Mouse (Mus musculus): ENCODE measurements around the gene Map3k13. TPM values are rescaled to one million over a fixed set of nuclear protein-coding genes. Genes with fewer than 3 reads are reported as not detected.

Gene Map3k13
- total and polyA plus RNA-seq, 3 experiments = 0.23 to 0.82 TPM; not detected in 1

- no peak overlapping the region for H3K27ac ChIP-seq (ENCODE audit: control insufficient read depth, low read depth, low read length)
- no peaks in the 10 kb centered on the region for H3K9me3 ChIP-seq (replicated peaks; ENCODE audit: insufficient read depth, low read length)
- H3K4me3 ChIP-seq (ENCODE audit: control insufficient read depth in 1 of 2, insufficient read depth in 1 of 2, low read depth in 2 of 2, low read length in 2 of 2) = no peak overlapping the region
- H3K9ac ChIP-seq (ENCODE audit: control insufficient read depth, low read depth, low read length, poor library complexity, severe bottlenecking) = no peak overlapping the region
- H3K4me1 ChIP-seq (ENCODE audit: control insufficient read depth in 1 of 2, insufficient read depth in 2 of 2, low read length in 2 of 2) = no peaks in the 10 kb centered on the region
- no peak for DNase-seq (ENCODE audit: low read depth, low spot score)
- no peaks in the 10 kb centered on the region; a peak in 1 of 4 replicates for H3K27me3 ChIP-seq (ENCODE audit: control insufficient read depth in 1 of 2, insufficient read depth in 2 of 2, low read length in 2 of 2)
- no peaks in the 10 kb centered on the region for H3K36me3 ChIP-seq (ENCODE audit: control insufficient read depth in 1 of 2, insufficient read depth in 2 of 2, low read length in 2 of 2)
- no peak for TF ChIP-seq MYC (IDR thresholded peaks at IDR 0.05; ENCODE audit: low read depth, low read length)
- TF ChIP-seq EP300 (IDR thresholded peaks at IDR 0.05; ENCODE audit: low read depth in 1 of 2, low read length in 2 of 2) = no peak
- TF ChIP-seq TCF12 (IDR thresholded peaks at IDR 0.05; ENCODE audit: low read depth, low read length) = no peak
- TF ChIP-seq KAT2A (conservative IDR thresholded peaks at IDR 0.05; ENCODE audit: low read depth, low read length) = no peak
- no peak for TF ChIP-seq CHD1 (IDR thresholded peaks at IDR 0.05; ENCODE audit: low read depth, low read length)
- TF ChIP-seq HCFC1 (IDR thresholded peaks at IDR 0.05; ENCODE audit: low read depth, low read length) = no peak
- no peak for TF ChIP-seq USF1 (IDR thresholded peaks at IDR 0.05; ENCODE audit: low read depth, low read length)
- TF ChIP-seq TAL1 (IDR thresholded peaks at IDR 0.05; ENCODE audit: low read length) = no peak
- no peak for TF ChIP-seq USF2 (IDR thresholded peaks at IDR 0.05; ENCODE audit: borderline replicate concordance in 1 of 2, insufficient read depth in 1 of 2, low read depth in 1 of 2, low read length in 2 of 2)
- no peak for TF ChIP-seq TBP (IDR thresholded peaks at IDR 0.05; ENCODE audit: low read depth, low read length)
- TF ChIP-seq ETS1 (IDR thresholded peaks at IDR 0.05; ENCODE audit: low read depth, low read length) = no peak
- H3K79me2 ChIP-seq (ENCODE audit: control insufficient read depth, insufficient read depth, low read length, poor library complexity) = no peaks in the 10 kb centered on the region
Measured at GRCm38 (mm10) chr16:21881181-21881580, 87.0 kb downstream of the Map3k13 start.

GRCm38 (mm10) chr16:21881582-21882259, 87.6 kb downstream of the Map3k13 start:
- Histone ChIP-seq H3K4me3 (ENCODE audit: control insufficient read depth in 1 of 2, insufficient read depth in 1 of 2, low read depth in 2 of 2, low read length in 2 of 2) (no peak overlapping the region), H3K9me3 (replicated peaks; ENCODE audit: insufficient read depth, low read length) (no peaks in the 10 kb centered on the region), H3K36me3 (ENCODE audit: control insufficient read depth in 1 of 2, insufficient read depth in 2 of 2, low read length in 2 of 2) (no peaks in the 10 kb centered on the region), H3K27ac (ENCODE audit: control insufficient read depth, low read depth, low read length) (no peak overlapping the region), H3K79me2 (ENCODE audit: control insufficient read depth, insufficient read depth, low read length, poor library complexity) (no peaks in the 10 kb centered on the region), H3K9ac (ENCODE audit: control insufficient read depth, low read depth, low read length, poor library complexity, severe bottlenecking) (no peak overlapping the region), H3K27me3 (ENCODE audit: control insufficient read depth in 1 of 2, insufficient read depth in 2 of 2, low read length in 2 of 2) (no peaks in the 10 kb centered on the region; a peak in 1 of 4 replicates), H3K4me1 (ENCODE audit: control insufficient read depth in 1 of 2, insufficient read depth in 2 of 2, low read length in 2 of 2) (no peaks in the 10 kb centered on the region)
- no peak for TF ChIP-seq RCOR1 (IDR thresholded peaks at IDR 0.05; ENCODE audit: low read depth, low read length)
- no peak for TF ChIP-seq ETS1 (IDR thresholded peaks at IDR 0.05; ENCODE audit: low read depth, low read length)
- no peak for TF ChIP-seq HCFC1 (IDR thresholded peaks at IDR 0.05; ENCODE audit: low read depth, low read length)
- no peak for TF ChIP-seq SIN3A (IDR thresholded peaks at IDR 0.05; ENCODE audit: low read length)
- TF ChIP-seq SMC3 (IDR thresholded peaks at IDR 0.05; ENCODE audit: low read depth, low read length) = no peak
- TF ChIP-seq CHD2 (IDR thresholded peaks at IDR 0.05; ENCODE audit: low read length) = no peak
- TF ChIP-seq TCF12 (IDR thresholded peaks at IDR 0.05; ENCODE audit: low read depth, low read length) = no peak
- TF ChIP-seq MAZ (IDR thresholded peaks at IDR 0.05; ENCODE audit: low read depth, low read length) = no peak
- DNase-seq (ENCODE audit: low read depth, low spot score) = no peak

Data from MEL (cell line).